Mouse (Mus musculus): Measurements from ENCODE around the gene Men1. TPM values are rescaled to one million over a fixed set of nuclear protein-coding genes. Genes with fewer than 3 reads are reported as not detected.

Gene Men1
- total and polyA plus RNA-seq, 3 experiments: 13.9 to 19.4 (median 14.0) TPM

DNA sequence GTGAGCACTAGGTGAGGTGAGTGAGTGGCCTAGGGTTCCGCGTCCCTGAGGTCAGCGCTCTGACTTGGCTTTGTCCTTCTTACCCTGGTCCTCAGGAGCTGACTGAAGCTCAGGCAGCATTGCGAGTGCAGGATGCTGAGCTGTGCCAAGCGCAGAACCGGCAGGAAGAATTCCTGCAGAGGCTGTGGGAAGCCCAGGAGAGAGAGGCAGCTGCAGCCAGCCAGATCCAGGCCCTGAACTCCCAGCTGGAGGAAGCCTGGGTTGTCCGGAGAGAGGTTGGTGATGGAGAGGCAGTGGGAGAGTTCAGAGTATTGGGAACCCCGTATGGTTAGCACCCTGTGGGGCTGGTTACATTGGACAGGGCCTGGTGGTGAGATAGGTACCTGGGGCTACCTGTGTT lies 21.0 kb upstream of the Men1 start:
- TF ChIP-seq CTCF (IDR thresholded peaks at IDR 0.05) (no peak), EP300 (IDR thresholded peaks at IDR 0.05; ENCODE audit: insufficient read depth, low read depth, low read length) (no peak), POLR2A (IDR thresholded peaks at IDR 0.05; ENCODE audit: insufficient read depth, low read depth, low read length) (no peak)
- no peak overlapping the region for H3K9ac ChIP-seq (ENCODE audit: low read depth, low read length)
- H3K27ac ChIP-seq: no peak overlapping the region
- no peaks in the 10 kb centered on the region for H3K4me1 ChIP-seq (ENCODE audit: control insufficient read depth, insufficient read depth, low read length)
- 86% methylated on average over 8 of the region's 8 CpGs for WGBS
- H3K27me3 ChIP-seq (ENCODE audit: control insufficient read depth, insufficient read depth, low read length): no peaks in the 10 kb centered on the region
- intact Hi-C loops (cut with DNase I): no loop called here
- no peaks in the 10 kb centered on the region for H3K79me2 ChIP-seq (replicated peaks; ENCODE audit: control insufficient read depth, insufficient read depth, low read length)
- H3K4me3 ChIP-seq: no peak overlapping the region
- no peak for DNase-seq
- no peaks in the 10 kb centered on the region for H3K36me3 ChIP-seq (ENCODE audit: control insufficient read depth, insufficient read depth, low read length)

DNA sequence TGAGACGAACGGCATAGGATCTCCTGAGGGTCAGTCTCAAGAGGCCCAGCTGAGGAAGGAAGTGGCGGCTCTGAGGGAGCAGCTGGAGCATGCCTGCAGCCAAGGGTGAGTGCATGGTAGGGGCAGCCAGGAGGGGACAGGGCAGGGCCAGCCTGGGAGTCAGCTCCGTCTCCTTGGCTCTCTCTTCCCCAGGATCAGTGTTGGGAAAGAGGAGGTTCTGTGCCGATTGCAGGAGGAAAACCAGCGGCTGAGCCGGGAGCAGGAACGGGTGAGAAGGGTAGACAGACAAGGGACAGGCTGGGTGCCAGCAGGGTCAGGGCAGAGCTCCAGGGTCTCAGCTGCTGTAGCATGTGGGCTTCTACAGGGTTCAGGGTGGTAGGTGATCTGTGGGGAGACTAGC lies 20.3 kb upstream of the Men1 start:
- WGBS: 45% methylated on average over 8 of the region's 8 CpGs
- intact Hi-C loops (cut with DNase I): no loop called here

DNA sequence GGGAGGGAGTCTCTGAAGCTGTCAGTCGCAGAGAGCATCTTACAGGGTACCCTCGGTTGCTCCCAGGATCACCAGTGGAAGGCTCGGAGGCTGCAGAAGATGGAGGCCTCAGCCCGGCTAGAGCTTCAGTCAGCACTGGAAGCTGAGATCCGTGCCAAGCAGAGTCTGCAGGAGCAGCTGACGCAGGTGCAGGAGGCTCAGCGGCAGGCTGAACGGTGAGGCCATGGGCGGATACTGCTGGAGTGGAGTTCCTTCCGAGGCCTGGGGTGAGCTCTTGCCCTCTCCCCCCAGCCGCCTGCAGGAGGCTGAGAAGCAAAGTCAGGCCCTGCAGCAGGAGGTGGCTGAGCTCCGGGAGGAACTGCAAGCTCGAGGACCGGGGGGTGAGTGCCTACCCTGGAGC lies 19.2 kb upstream of the Men1 start:
- Histone ChIP-seq H3K27ac (no peak overlapping the region), H3K4me1 (ENCODE audit: control insufficient read depth, insufficient read depth, low read length) (no peaks in the 10 kb centered on the region), H3K9ac (ENCODE audit: low read depth, low read length) (no peak overlapping the region), H3K27me3 (ENCODE audit: control insufficient read depth, insufficient read depth, low read length) (no peaks in the 10 kb centered on the region), H3K36me3 (ENCODE audit: control insufficient read depth, insufficient read depth, low read length) (no peaks in the 10 kb centered on the region), H3K4me3 (no peak overlapping the region), H3K79me2 (replicated peaks; ENCODE audit: control insufficient read depth, insufficient read depth, low read length) (no peaks in the 10 kb centered on the region)
- no peak for DNase-seq
- 84% methylated on average over 14 of the region's 14 CpGs for WGBS
- TF ChIP-seq POLR2A (IDR thresholded peaks at IDR 0.05; ENCODE audit: insufficient read depth, low read depth, low read length) (no peak), EP300 (IDR thresholded peaks at IDR 0.05; ENCODE audit: insufficient read depth, low read depth, low read length) (no peak), CTCF (IDR thresholded peaks at IDR 0.05) (no peak)
- intact Hi-C loops (cut with DNase I): no loop called here

More for the DNA sequence above, 20.3 kb upstream of the Men1 start:
- Histone ChIP-seq H3K4me1 (ENCODE audit: control insufficient read depth, insufficient read depth, low read length) (no peaks in the 10 kb centered on the region), H3K27ac (no peak overlapping the region), H3K4me3 (no peak overlapping the region), H3K36me3 (ENCODE audit: control insufficient read depth, insufficient read depth, low read length) (no peaks in the 10 kb centered on the region), H3K79me2 (replicated peaks; ENCODE audit: control insufficient read depth, insufficient read depth, low read length) (no peaks in the 10 kb centered on the region), H3K9ac (ENCODE audit: low read depth, low read length) (no peak overlapping the region), H3K27me3 (ENCODE audit: control insufficient read depth, insufficient read depth, low read length) (no peaks in the 10 kb centered on the region)
- no peak for TF ChIP-seq CTCF (IDR thresholded peaks at IDR 0.05)
- no peak for TF ChIP-seq POLR2A (IDR thresholded peaks at IDR 0.05; ENCODE audit: insufficient read depth, low read depth, low read length)
- no peak for TF ChIP-seq EP300 (IDR thresholded peaks at IDR 0.05; ENCODE audit: insufficient read depth, low read depth, low read length)
- DNase-seq: no peak

GRCm38 (mm10) chr19:6318145-6318544 lies 16.6 kb upstream of the Men1 start:
- no peaks in the 10 kb centered on the region for H3K36me3 ChIP-seq (ENCODE audit: control insufficient read depth, insufficient read depth, low read length)

GRCm38 (mm10) chr19:6321358-6321757 lies 13.4 kb upstream of the Men1 start:
- H3K79me2 ChIP-seq (replicated peaks; ENCODE audit: control insufficient read depth, insufficient read depth, low read length): no peaks in the 10 kb centered on the region
- no peaks in the 10 kb centered on the region for H3K4me1 ChIP-seq (ENCODE audit: control insufficient read depth, insufficient read depth, low read length)
- DNase-seq: no peak
- H3K27me3 ChIP-seq (ENCODE audit: control insufficient read depth, insufficient read depth, low read length): no peaks in the 10 kb centered on the region
- no peak overlapping the region for H3K9ac ChIP-seq (ENCODE audit: low read depth, low read length)
- H3K27ac ChIP-seq: no peak overlapping the region
- intact Hi-C loops (cut with DNase I): no loop called here
- no peaks in the 10 kb centered on the region for H3K36me3 ChIP-seq (ENCODE audit: control insufficient read depth, insufficient read depth, low read length)
- 61% methylated on average over 8 of the region's 8 CpGs for WGBS
- TF ChIP-seq EP300 (IDR thresholded peaks at IDR 0.05; ENCODE audit: insufficient read depth, low read depth, low read length): no peak
- TF ChIP-seq CTCF (IDR thresholded peaks at IDR 0.05): no peak
- TF ChIP-seq POLR2A (IDR thresholded peaks at IDR 0.05; ENCODE audit: insufficient read depth, low read depth, low read length): no peak
- H3K4me3 ChIP-seq: no peak overlapping the region

More at GRCm38 (mm10) chr19:6318145-6318544, 16.6 kb upstream of the Men1 start:
- WGBS: 95% methylated on average over 12 of the region's 12 CpGs
- Histone ChIP-seq H3K27ac (no peak overlapping the region), H3K4me3 (no peak overlapping the region), H3K79me2 (replicated peaks; ENCODE audit: control insufficient read depth, insufficient read depth, low read length) (no peaks in the 10 kb centered on the region), H3K4me1 (ENCODE audit: control insufficient read depth, insufficient read depth, low read length) (no peaks in the 10 kb centered on the region), H3K9ac (ENCODE audit: low read depth, low read length) (no peak overlapping the region), H3K27me3 (ENCODE audit: control insufficient read depth, insufficient read depth, low read length) (no peaks in the 10 kb centered on the region)
- TF ChIP-seq POLR2A (IDR thresholded peaks at IDR 0.05; ENCODE audit: insufficient read depth, low read depth, low read length) (no peak), CTCF (IDR thresholded peaks at IDR 0.05) (no peak), EP300 (IDR thresholded peaks at IDR 0.05; ENCODE audit: insufficient read depth, low read depth, low read length) (no peak)
- intact Hi-C loops (cut with DNase I): no loop called here
- DNase-seq: no peak

- WGBS: 68% methylated on average over 33 of the region's 33 CpGs
- Histone ChIP-seq H3K4me3 (no peak overlapping the region), H3K27ac (no peak overlapping the region), H3K4me1 (ENCODE audit: control insufficient read depth, insufficient read depth, low read length) (no peaks in the 10 kb centered on the region), H3K36me3 (ENCODE audit: control insufficient read depth, insufficient read depth, low read length) (no peaks in the 10 kb centered on the region), H3K79me2 (replicated peaks; ENCODE audit: control insufficient read depth, insufficient read depth, low read length) (no peaks in the 10 kb centered on the region), H3K9ac (ENCODE audit: low read depth, low read length) (no peak overlapping the region), H3K27me3 (ENCODE audit: control insufficient read depth, insufficient read depth, low read length) (no peaks in the 10 kb centered on the region)
- intact Hi-C loops (cut with DNase I): no loop called here
- peak; percentile 46 to 55 for DNase-seq
- TF ChIP-seq CTCF (IDR thresholded peaks at IDR 0.05) (no peak), EP300 (IDR thresholded peaks at IDR 0.05; ENCODE audit: insufficient read depth, low read depth, low read length) (no peak), POLR2A (IDR thresholded peaks at IDR 0.05; ENCODE audit: insufficient read depth, low read depth, low read length) (no peak)
These were observed 12.8 kb upstream of the Men1 start for GRCm38 (mm10) chr19:6321786-6322621.

Data from heart, adult 2 months (tissue).